Mouse (Mus musculus) kidney, embryonic 15.5 days (tissue): Measurements from ENCODE around the gene Larp1. TPM values are rescaled to one million over a fixed set of nuclear protein-coding genes. Genes with fewer than 3 reads are reported as not detected.

Source experiments
- ATAC-seq: fragments of 200-750 bp; cut with Nextera tagmentation; replicated peaks from 2 replicates; pipeline ENCODE4 v1.8.0; 2017; ENCODE audit warnings: moderate TSS enrichment; ENCODE audit not compliant: low FRiP score
- H3K27ac ChIP-seq: fragments of 300-500 bp; sonication (generic); 2 replicates; pipeline ENCODE4 v1.5.1; 2015; ENCODE audit warnings: mild to moderate bottlenecking, inconsistent platforms
- H3K27me3 ChIP-seq: fragments of 300-500 bp; sonication (generic); 2 replicates; pipeline ENCODE4 v1.6.1; 2015; ENCODE audit warnings: inconsistent platforms
- H3K36me3 ChIP-seq: fragments of 300-500 bp; sonication (generic); 2 replicates; pipeline ENCODE4 v1.6.1; 2015; ENCODE audit warnings: inconsistent platforms
- H3K4me1 ChIP-seq: fragments of 300-500 bp; sonication (generic); 2 replicates; pipeline ENCODE4 v1.6.1; 2015; ENCODE audit warnings: inconsistent platforms
- H3K4me2 ChIP-seq: fragments of 300-500 bp; sonication (generic); 2 replicates; pipeline ENCODE4 v1.6.1; 2015; ENCODE audit warnings: moderate library complexity, mild to moderate bottlenecking, inconsistent platforms
- H3K4me3 ChIP-seq: fragments of 300-500 bp; sonication (generic); replicated peaks from 2 replicates; pipeline ENCODE4 v1.5.1; 2015; ENCODE audit warnings: mild to moderate bottlenecking, inconsistent platforms
- H3K9ac ChIP-seq: fragments of 300-500 bp; sonication (generic); 2 replicates; pipeline ENCODE4 v1.6.1; 2015; ENCODE audit warnings: mild to moderate bottlenecking, inconsistent platforms
- H3K9me3 ChIP-seq: fragments of 300-500 bp; sonication (generic); replicated peaks from 2 replicates; pipeline ENCODE4 v1.6.1; 2016; ENCODE audit warnings: inconsistent platforms
- WGBS: fragments of 180-500 bp; shearing (Covaris S2); methylation state at CpG from one replicate; pipeline ENCODE4 v1.1.7; 2015; ENCODE audit warnings: mixed read lengths; 5-methylcytosine and 5-hydroxymethylcytosine counted together
- polyA plus RNA-seq: library from polyadenylated mRNA; unstranded; fragments of >200 nt; fragmentation: Nextera tagmentation; extraction: Ambion mirVana; gene quantifications from 2 replicates; pipeline ENCODE4 v1.2.1, GENCODE M21; 2015

The Larp1 gene
- polyA plus RNA-seq, 1 experiment from 2014 or later, result 19.3 TPM

- H3K27ac ChIP-seq, result peak overlapping the region; percentile 94
- H3K27me3 ChIP-seq, result 0 out of 2 replicates have a peak, but pooled peaks cover 3% of the 10 kb centered on the region
- H3K9me3 ChIP-seq, result no peaks in the 10 kb centered on the region
- peak overlapping the region; percentile 48 for H3K9ac ChIP-seq
- H3K36me3 ChIP-seq, result no peaks in the 10 kb centered on the region
- H3K4me1 ChIP-seq, result peaks cover 30% of the 10 kb centered on the region
- ATAC-seq, result peak; percentile 44
- whole genome bisulfite sequencing, result 49% methylated on average over 13 of the region's 13 CpGs
- H3K4me2 ChIP-seq, result peak overlapping the region; percentile 66
- H3K4me3 ChIP-seq, result peak overlapping the region; percentile 88
Observed at GRCm38 (mm10) chr11:58103344-58103653, 94.4 kb downstream of the Larp1 start.

- peak within 1 kb of the TSS; percentile 94 for H3K27ac ChIP-seq
- no peaks in the 10 kb centered on the region for H3K9me3 ChIP-seq
- peak within 1 kb of the TSS; percentile 86 for H3K9ac ChIP-seq
- peak within 1 kb of the TSS; percentile 88 for H3K4me3 ChIP-seq
- H3K4me1 ChIP-seq, result peaks cover 30% of the 10 kb centered on the region
- under 1% methylated on average over 55 of the region's 55 CpGs for WGBS
- H3K36me3 ChIP-seq, result no peaks in the 10 kb centered on the region
- peak within 1 kb of the TSS; percentile 66 for H3K4me2 ChIP-seq
- H3K27me3 ChIP-seq, result no peaks in the 10 kb centered on the region
- ATAC-seq, result peak; percentile 97
Observed at GRCm38 (mm10) chr11:58103697-58104306, 94.9 kb downstream of the Larp1 start, which contains the start of gene Cnot8. TSS of gene Cnot8 (plus strand) at chr11:58104153.

- Histone ChIP-seq H3K27me3 (no peaks in the 10 kb centered on the region), H3K27ac (peak overlapping the region; percentile 94), H3K36me3 (peaks cover under 1% of the 10 kb centered on the region), H3K4me3 (peak overlapping the region; percentile 88), H3K4me1 (peaks cover 30% of the 10 kb centered on the region), H3K4me2 (peak overlapping the region; percentile 66), H3K9me3 (no peaks in the 10 kb centered on the region), H3K9ac (peak overlapping the region; percentile 86)
- ATAC-seq, result no peak; the same call in none of the 2 replicates
- under 1% methylated on average over 24 of the region's 24 CpGs for WGBS
Observed at GRCm38 (mm10) chr11:58104351-58104791, 95.5 kb downstream of the Larp1 start.

GRCm38 (mm10) chr11:58107009-58107408, 98.1 kb downstream of the Larp1 start:
- no peaks in the 10 kb centered on the region for H3K27me3 ChIP-seq
- H3K4me2 ChIP-seq, result no peak overlapping the region
- peaks cover 27% of the 10 kb centered on the region for H3K36me3 ChIP-seq
- 42% methylated on average over 3 of the region's 3 CpGs for WGBS
- H3K9ac ChIP-seq, result no peak overlapping the region
- H3K9me3 ChIP-seq, result no peaks in the 10 kb centered on the region
- no peak for ATAC-seq
- H3K27ac ChIP-seq, result no peak overlapping the region
- H3K4me1 ChIP-seq, result peaks cover 30% of the 10 kb centered on the region
- no peak overlapping the region for H3K4me3 ChIP-seq

- 68% methylated on average over 4 of the region's 4 CpGs for WGBS
- ATAC-seq, result no peak
- Histone ChIP-seq H3K27ac (no peak overlapping the region), H3K36me3 (peaks cover 35% of the 10 kb centered on the region), H3K4me3 (no peak overlapping the region), H3K9me3 (no peaks in the 10 kb centered on the region), H3K4me1 (peaks cover 26% of the 10 kb centered on the region), H3K27me3 (no peaks in the 10 kb centered on the region), H3K9ac (no peak overlapping the region), H3K4me2 (no peak overlapping the region)
Observed at GRCm38 (mm10) chr11:58107664-58108337, 98.9 kb downstream of the Larp1 start.

Other genes with a start within 250 kb of the Larp1 start
- 10.1 and 11.6 TPM in 2 replicates for gene Sap30l, start 207.4 kb upstream of the Larp1 start, polyA plus RNA-seq
- gene Hand1, start 176.2 kb upstream of the Larp1 start, polyA plus RNA-seq, result 0.99 and 5.4 TPM in 2 replicates
- gene Gm12248, start 84.1 kb downstream of the Larp1 start, polyA plus RNA-seq, result 0.21 TPM in 1 of 2 replicates, not detected in the other
- gene Cnot8, start 95.1 kb downstream of the Larp1 start, polyA plus RNA-seq, result 85.7 and 89.9 TPM in 2 replicates
- gene Gemin5, start 159.5 kb downstream of the Larp1 start, polyA plus RNA-seq, result 24.5 and 24.7 TPM in 2 replicates
- gene Mrpl22, start 162.6 kb downstream of the Larp1 start, polyA plus RNA-seq, result 145 TPM in 2 replicates
- gene Igtp, start 190.5 kb downstream of the Larp1 start, polyA plus RNA-seq, result 4.5 and 4.6 TPM in 2 replicates
- gene Irgm2, start 190.6 kb downstream of the Larp1 start, polyA plus RNA-seq, result 2.1 and 2.4 TPM in 2 replicates